Mouse (Mus musculus) erythroblast, embryonic 14.5 days (primary cell): ENCODE measurements around the gene Fzd9.

Experiments used
- GATA1 ChIP-seq: IDR thresholded peaks from 2 replicates; pipeline ENCODE4 v1.6.1; 2012; ENCODE audit warnings: low read length, inconsistent platforms, mixed read lengths
- TAL1 ChIP-seq: IDR thresholded peaks from 3 replicates; pipeline ENCODE4 v1.6.1; 2012; ENCODE audit warnings: low read length, inconsistent platforms, mixed read lengths

DNA sequence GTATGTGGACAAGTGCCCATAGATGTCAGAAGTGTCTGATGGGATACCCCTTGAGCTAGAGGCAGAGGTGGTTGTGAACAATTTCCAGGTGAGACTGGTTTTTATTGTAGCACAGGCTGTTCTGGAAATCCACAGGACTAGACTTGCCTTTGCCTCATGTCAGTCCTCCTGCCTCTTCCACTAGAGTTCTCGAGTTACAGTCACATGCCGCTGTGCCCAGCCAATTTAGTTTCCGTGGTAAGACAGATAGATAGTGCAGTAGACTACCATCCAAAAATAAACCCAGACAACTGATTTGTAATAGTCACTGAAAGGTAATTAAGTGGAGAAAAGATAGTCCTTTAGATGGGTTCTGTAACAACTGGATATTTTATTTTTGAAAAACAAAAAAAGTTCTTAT, 48.3 kb downstream of the Fzd9 start:
- TF ChIP-seq GATA1 (no peak), TAL1 (no peak)
